Mouse (Mus musculus) MEL (cell line): ENCODE results near the gene Sugp2. TPM values are rescaled to one million over a fixed set of nuclear protein-coding genes. Genes with fewer than 3 reads are reported as not detected.

Source experiments
- DNase-seq: peaks from one replicate; pipeline ENCODE4 v3.0.0; 2011; ENCODE audit warnings: low read depth, low spot score
- H3K27ac ChIP-seq: 2 replicates; pipeline ENCODE4 v1.5.1; 2012; ENCODE audit warnings: low read depth, mild to moderate bottlenecking, control low read depth, low read length, moderate library complexity; ENCODE audit not compliant: control insufficient read depth
- H3K27me3 ChIP-seq, 2 experiments: fragments of 150-350 bp in 1 of 2; sonication (generic) in 1 of 2; 2 replicates each; pipeline ENCODE4 v1.6.1; 2012; ENCODE audit warnings: low read length in 2 of 2, mild to moderate bottlenecking in 2 of 2, improper control_type of control experiment in 1 of 2, moderate library complexity in 1 of 2; ENCODE audit not compliant: insufficient read depth in 2 of 2, control insufficient read depth in 1 of 2
- H3K36me3 ChIP-seq, 2 experiments: 2 replicates each; pipeline ENCODE4 v1.6.1; 2012 to 2014; ENCODE audit warnings: low read length in 2 of 2, improper control_type of control experiment in 1 of 2, inconsistent platforms in 1 of 2, mild to moderate bottlenecking in 1 of 2; ENCODE audit not compliant: insufficient read depth in 2 of 2, control insufficient read depth in 1 of 2
- H3K4me1 ChIP-seq, 2 experiments: fragments of 150-350 bp in 1 of 2; sonication (generic) in 1 of 2; 2 replicates each; pipeline ENCODE4 v1.6.1; 2012; ENCODE audit warnings: low read length in 2 of 2, improper control_type of control experiment in 1 of 2, mild to moderate bottlenecking in 1 of 2; ENCODE audit not compliant: insufficient read depth in 2 of 2, control insufficient read depth in 1 of 2
- H3K4me3 ChIP-seq, 2 experiments: fragments of 150-350 bp in 1 of 2; sonication (generic) in 1 of 2; 2 replicates each; pipeline ENCODE4 v1.5.1; 2012; ENCODE audit warnings: low read depth in 2 of 2, low read length in 2 of 2, mild to moderate bottlenecking in 2 of 2, moderate library complexity in 2 of 2, control low read depth in 1 of 2, improper control_type of control experiment in 1 of 2; ENCODE audit not compliant: control insufficient read depth in 1 of 2, insufficient read depth in 1 of 2
- H3K79me2 ChIP-seq: 2 replicates; pipeline ENCODE4 v1.6.1; 2012; ENCODE audit warnings: mild to moderate bottlenecking, low read length, moderate library complexity; ENCODE audit not compliant: control insufficient read depth, poor library complexity, insufficient read depth
- H3K9ac ChIP-seq: 2 replicates; pipeline ENCODE4 v1.6.1; 2012; ENCODE audit warnings: low read depth, mild to moderate bottlenecking, control low read depth, low read length, moderate library complexity; ENCODE audit not compliant: control insufficient read depth, poor library complexity, severe bottlenecking
- H3K9me3 ChIP-seq: fragments of 150-350 bp; sonication (generic); replicated peaks from 2 replicates; pipeline ENCODE4 v1.6.1; 2012; ENCODE audit warnings: mild to moderate bottlenecking, low read length, improper control_type of control experiment, moderate library complexity; ENCODE audit not compliant: insufficient read depth
- BHLHE40 ChIP-seq: IDR thresholded peaks from 2 replicates; pipeline ENCODE4 v1.6.1; 2012; ENCODE audit warnings: low read depth, mild to moderate bottlenecking, inconsistent platforms, low read length, improper control_type of control experiment, borderline replicate concordance
- CTCF ChIP-seq, 3 experiments: IDR thresholded peaks in 2 of 3; conservative IDR thresholded peaks in 1 of 3; 2 replicates each; pipeline ENCODE4 v1.5.1; 2011 to 2012; ENCODE audit warnings: low read length in 3 of 3, low read depth in 2 of 3, mild to moderate bottlenecking in 2 of 3, improper control_type of control experiment in 1 of 3, inconsistent platforms in 1 of 3, mixed read lengths in 1 of 3, moderate library complexity in 1 of 3; ENCODE audit not compliant: control insufficient read depth in 1 of 3, insufficient read depth in 1 of 3, poor library complexity in 1 of 3, severe bottlenecking in 1 of 3
- E2F4 ChIP-seq: IDR thresholded peaks from 2 replicates; pipeline ENCODE4 v1.6.1; 2011; ENCODE audit warnings: low read depth, low read length, improper control_type of control experiment, borderline replicate concordance
- ELF1 ChIP-seq: IDR thresholded peaks from 2 replicates; pipeline ENCODE4 v1.6.1; 2014; ENCODE audit warnings: low read depth, mild to moderate bottlenecking, inconsistent platforms, low read length, improper control_type of control experiment, moderate library complexity
- ETS1 ChIP-seq: IDR thresholded peaks from 2 replicates; pipeline ENCODE4 v1.6.1; 2012; ENCODE audit warnings: low read depth, mild to moderate bottlenecking, inconsistent platforms, low read length, improper control_type of control experiment, moderate library complexity
- HCFC1 ChIP-seq: IDR thresholded peaks from 2 replicates; pipeline ENCODE4 v1.6.1; 2012; ENCODE audit warnings: low read depth, mild to moderate bottlenecking, inconsistent platforms, low read length, improper control_type of control experiment, moderate library complexity
- MEF2A ChIP-seq: IDR thresholded peaks from 2 replicates; pipeline ENCODE4 v1.6.1; 2014; ENCODE audit warnings: low read depth, mild to moderate bottlenecking, inconsistent platforms, low read length, improper control_type of control experiment; ENCODE audit not compliant: poor library complexity, insufficient replicate concordance, severe bottlenecking; ENCODE audit errors: extremely low read depth
- MXI1 ChIP-seq: IDR thresholded peaks from 2 replicates; pipeline ENCODE4 v1.6.1; 2011; ENCODE audit warnings: mild to moderate bottlenecking, low read depth, low read length, improper control_type of control experiment
- MYB ChIP-seq: IDR thresholded peaks from 2 replicates; pipeline ENCODE4 v1.6.1; 2011; ENCODE audit warnings: mild to moderate bottlenecking, low read depth, low read length, improper control_type of control experiment
- NELFE ChIP-seq: IDR thresholded peaks from 2 replicates; pipeline ENCODE4 v1.6.1; 2011; ENCODE audit warnings: low read depth, low read length, improper control_type of control experiment
- POLR2AphosphoS2 ChIP-seq: IDR thresholded peaks from 2 replicates; pipeline ENCODE4 v1.6.1; 2011; ENCODE audit warnings: low read length, improper control_type of control experiment
- RAD21 ChIP-seq: IDR thresholded peaks from 2 replicates; pipeline ENCODE4 v1.6.1; 2011; ENCODE audit warnings: mild to moderate bottlenecking, low read depth, low read length, improper control_type of control experiment
- RCOR1 ChIP-seq: IDR thresholded peaks from 2 replicates; pipeline ENCODE4 v1.6.1; 2012; ENCODE audit warnings: low read depth, mild to moderate bottlenecking, inconsistent platforms, low read length, improper control_type of control experiment
- SIN3A ChIP-seq: IDR thresholded peaks from 2 replicates; pipeline ENCODE4 v1.6.1; 2012; ENCODE audit warnings: low read length, improper control_type of control experiment, inconsistent platforms
- SMC3 ChIP-seq: IDR thresholded peaks from 2 replicates; pipeline ENCODE4 v1.6.1; 2011; ENCODE audit warnings: low read depth, low read length, improper control_type of control experiment
- TCF12 ChIP-seq: IDR thresholded peaks from 2 replicates; pipeline ENCODE4 v1.6.1; 2014; ENCODE audit warnings: low read depth, mild to moderate bottlenecking, inconsistent platforms, low read length, improper control_type of control experiment, moderate library complexity
- USF1 ChIP-seq: IDR thresholded peaks from 2 replicates; pipeline ENCODE4 v1.6.1; 2014; ENCODE audit warnings: low read depth, mild to moderate bottlenecking, inconsistent platforms, low read length, improper control_type of control experiment, moderate library complexity
- USF2 ChIP-seq, 2 experiments: IDR thresholded peaks; 2 replicates each; pipeline ENCODE4 v1.6.1; 2011 to 2012; ENCODE audit warnings: improper control_type of control experiment in 2 of 2, low read length in 2 of 2, borderline replicate concordance in 1 of 2, inconsistent platforms in 1 of 2, low read depth in 1 of 2, mild to moderate bottlenecking in 1 of 2; ENCODE audit not compliant: insufficient read depth in 1 of 2
- ZC3H11A ChIP-seq: IDR thresholded peaks from 2 replicates; pipeline ENCODE4 v1.6.1; 2012; ENCODE audit warnings: low read depth, mild to moderate bottlenecking, inconsistent platforms, low read length, improper control_type of control experiment
- polyA plus RNA-seq, 2 experiments: library from polyadenylated mRNA; stranded (reverse) in 1 of 2; unstranded in 1 of 2; fragments of >175 nt in 1 of 2; fragments of >200 nt in 1 of 2; gene quantifications; 2 replicates each; pipeline versions ENCODE4 v1.2.1 to v1.2.4; 2012; ENCODE audit warnings: low replicate concordance in 2 of 2, low read depth in 1 of 2; ENCODE audit not compliant: insufficient read length in 2 of 2, insufficient read depth in 1 of 2, missing spikeins in 1 of 2
- total RNA-seq: library from RNA; depleted of rRNA; stranded (reverse); fragments of 300-350 nt; gene quantifications from 2 replicates; pipeline ENCODE4 v1.2.3, GENCODE M21; 2012

Sugp2 gene
- total and polyA plus RNA-seq, 3 experiments = 23.9 to 27.4 TPM; not detected in 1

- Histone ChIP-seq H3K4me1 (peaks cover 11 to 26% of the 10 kb centered on the region in 2 experiments), H3K79me2 (no peaks in the 10 kb centered on the region), H3K27ac (no peak overlapping the region), H3K9ac (no peak overlapping the region), H3K9me3 (no peaks in the 10 kb centered on the region), H3K4me3 (no peak overlapping the region), H3K27me3 (no peaks in the 10 kb centered on the region), H3K36me3 (peaks cover 0 to 21% of the 10 kb centered on the region in 2 experiments; a peak in 2 of 4 replicates)
- TF ChIP-seq USF2 (IDR thresholded peaks at IDR 0.05; ENCODE audit: borderline replicate concordance in 1 of 2, insufficient read depth in 1 of 2, low read depth in 1 of 2, low read length in 2 of 2) (no peak), USF1 (no peak), RCOR1 (no peak), BHLHE40 (no peak), RAD21 (no peak), SIN3A (no peak)
- no peak for DNase-seq
These were observed 16.6 kb upstream of the Sugp2 start for GRCm38 (mm10) chr8:70217441-70217840.

- H3K4me1 ChIP-seq = peaks cover 6 to 13% of the 10 kb centered on the region in 2 experiments
- TF ChIP-seq CTCF (IDR thresholded peaks at IDR 0.05 in 2 of 3, conservative IDR thresholded peaks at IDR 0.05 in 1 of 3; ENCODE audit: control insufficient read depth in 1 of 3, insufficient read depth in 1 of 3, low read depth in 2 of 3, low read length in 3 of 3, poor library complexity in 1 of 3, severe bottlenecking in 1 of 3) = no peak
- no peak for TF ChIP-seq ELF1
- TF ChIP-seq ZC3H11A = no peak
- no peak for TF ChIP-seq TCF12
- no peak for TF ChIP-seq MEF2A
- no peak for TF ChIP-seq RAD21
- TF ChIP-seq ETS1 = no peak
- no peak for TF ChIP-seq NELFE
- TF ChIP-seq MXI1 = no peak
- no peaks in the 10 kb centered on the region for H3K9me3 ChIP-seq
- DNase-seq = no peak
- H3K27me3 ChIP-seq = no peaks in the 10 kb centered on the region
- no peak overlapping the region for H3K4me3 ChIP-seq
- H3K36me3 ChIP-seq = peaks cover 0 to 9% of the 10 kb centered on the region in 2 experiments; a peak in 2 of 4 replicates
- no peaks in the 10 kb centered on the region for H3K79me2 ChIP-seq
- no peak overlapping the region for H3K9ac ChIP-seq
- no peak overlapping the region for H3K27ac ChIP-seq
These were observed 14.8 kb upstream of the Sugp2 start for GRCm38 (mm10) chr8:70219107-70219684.

DNA sequence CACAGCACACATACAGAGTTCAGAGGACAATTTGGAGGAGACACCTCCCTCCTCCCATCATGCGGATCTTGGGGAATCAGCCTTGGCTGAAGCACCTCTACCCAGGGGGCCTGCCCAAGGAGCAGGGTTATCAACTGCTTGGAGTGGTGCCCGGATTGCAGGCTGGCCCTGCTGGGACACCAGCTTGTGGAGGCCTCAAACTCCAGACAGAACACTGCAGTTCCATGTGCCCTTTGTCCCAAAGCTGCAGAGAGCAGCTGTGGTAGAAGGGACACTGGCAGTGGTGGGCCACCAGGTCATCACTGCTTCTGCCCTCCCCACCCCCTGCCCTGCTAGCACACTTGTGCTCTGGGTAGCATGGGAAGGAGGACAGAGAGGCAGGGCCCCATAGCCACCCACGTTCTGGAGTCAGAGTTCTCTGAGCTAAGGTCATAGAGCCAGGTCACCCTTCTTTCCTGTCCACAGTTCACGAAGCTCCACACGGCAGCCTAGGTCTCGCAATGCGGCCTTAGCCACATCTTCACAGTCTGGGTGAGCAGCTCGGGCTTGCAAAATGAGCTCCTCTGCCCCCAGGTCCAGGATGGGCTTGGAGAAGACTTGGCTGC, 13.7 kb upstream of the Sugp2 start:
- H3K27ac ChIP-seq = no peak overlapping the region
- H3K4me1 ChIP-seq = peaks cover 0 to 2% of the 10 kb centered on the region in 2 experiments; a peak in 1 of 4 replicates
- H3K9me3 ChIP-seq = no peaks in the 10 kb centered on the region
- H3K27me3 ChIP-seq = no peaks in the 10 kb centered on the region
- TF ChIP-seq USF1 (no peak), POLR2AphosphoS2 (no peak), CTCF (IDR thresholded peaks at IDR 0.05 in 2 of 3, conservative IDR thresholded peaks at IDR 0.05 in 1 of 3; ENCODE audit: control insufficient read depth in 1 of 3, insufficient read depth in 1 of 3, low read depth in 2 of 3, low read length in 3 of 3, poor library complexity in 1 of 3, severe bottlenecking in 1 of 3) (no peak), HCFC1 (no peak), E2F4 (no peak), RAD21 (no peak), TCF12 (no peak), SMC3 (no peak), MYB (no peak)
- TF ChIP-seq, all 39 proteins: peak for 0
- no peaks in the 10 kb centered on the region; a peak in 1 of 4 replicates for H3K36me3 ChIP-seq
- no peaks in the 10 kb centered on the region for H3K79me2 ChIP-seq
- DNase-seq = no peak
- no peak overlapping the region for H3K9ac ChIP-seq
- H3K4me3 ChIP-seq = no peak overlapping the region
